Mouse (Mus musculus): ENCODE results near the gene Cela3a.
"Not testable (repeated sequence)": the region's sequence is repeated elsewhere in the genome, so short reads cannot be mapped to it uniquely, and the experiment has no call there.

Gene Cela3a

GRCm38 (mm10) chr4:137409691-137410090 is at the start of gene Cela3a:
TSS of gene Cela3a (minus strand) at chr4:137409791.
- DNase-seq (ENCODE audit: low spot score): no peak

GRCm38 (mm10) chr4:137458861-137459260 is 49.3 kb upstream of the Cela3a start:
- DNase-seq (ENCODE audit: low spot score): no peak

GRCm38 (mm10) chr4:137458310-137458709 is 48.7 kb upstream of the Cela3a start:
- DNase-seq (ENCODE audit: low spot score): no peak

- DNase-seq (ENCODE audit: low spot score): no peak
These were observed 47.7 kb upstream of the Cela3a start for GRCm38 (mm10) chr4:137457292-137457691.

GRCm38 (mm10) chr4:137456581-137456980 is 47.0 kb upstream of the Cela3a start:
- DNase-seq (ENCODE audit: low spot score): no peak

- no peak for DNase-seq (ENCODE audit: low spot score)
These were observed 45.0 kb upstream of the Cela3a start for GRCm38 (mm10) chr4:137454582-137454981.

GRCm38 (mm10) chr4:137453234-137453767 is 43.7 kb upstream of the Cela3a start, which contains the start of gene 1700013G24Rik:
TSS of gene 1700013G24Rik (plus strand) at chr4:137453284.
- no peak for DNase-seq (ENCODE audit: low spot score)

GRCm38 (mm10) chr4:137452190-137452589 is 42.6 kb upstream of the Cela3a start:
- no peak for DNase-seq (ENCODE audit: low spot score)

GRCm38 (mm10) chr4:137449715-137450114 is 40.1 kb upstream of the Cela3a start:
- no peak for DNase-seq (ENCODE audit: low spot score)

- no peak for DNase-seq (ENCODE audit: low spot score)
These were observed 39.5 kb upstream of the Cela3a start for GRCm38 (mm10) chr4:137449132-137449531.

GRCm38 (mm10) chr4:137448641-137449040 is 39.0 kb upstream of the Cela3a start:
- no peak for DNase-seq (ENCODE audit: low spot score)

- no peak for DNase-seq (ENCODE audit: low spot score)
These were observed 38.6 kb upstream of the Cela3a start for GRCm38 (mm10) chr4:137448197-137448596.

GRCm38 (mm10) chr4:137447363-137448196 is 38.0 kb upstream of the Cela3a start:
- no peak for DNase-seq (ENCODE audit: low spot score)

- DNase-seq (ENCODE audit: low spot score): no peak
These were observed 36.3 kb upstream of the Cela3a start for GRCm38 (mm10) chr4:137445881-137446280.

GRCm38 (mm10) chr4:137443625-137444024 is 34.0 kb upstream of the Cela3a start:
- DNase-seq (ENCODE audit: low spot score): peak; percentile 72

GRCm38 (mm10) chr4:137441332-137441731 is 31.7 kb upstream of the Cela3a start:
- DNase-seq (ENCODE audit: low spot score): no peak

- DNase-seq (ENCODE audit: low spot score): no peak
These were observed 29.3 kb upstream of the Cela3a start for GRCm38 (mm10) chr4:137438842-137439241.

GRCm38 (mm10) chr4:137436979-137437669 is 27.5 kb upstream of the Cela3a start:
- no peak for DNase-seq (ENCODE audit: low spot score)

- not testable (repeated sequence) for DNase-seq (ENCODE audit: low spot score)
These were observed 23.3 kb upstream of the Cela3a start for GRCm38 (mm10) chr4:137432700-137433550.

GRCm38 (mm10) chr4:137430502-137430901 is 20.9 kb upstream of the Cela3a start, which contains the start of gene Cela3b:
TSS of gene Cela3b (minus strand) at chr4:137430540.
- DNase-seq (ENCODE audit: low spot score): no peak

GRCm38 (mm10) chr4:137417712-137418564 is 8.3 kb upstream of the Cela3a start:
- DNase-seq (ENCODE audit: low spot score): no peak
